Mouse (Mus musculus) liver, embryonic 14.5 days (tissue): Measurements from ENCODE around the gene Kcnj14.

Source experiments
- CTCF ChIP-seq: IDR thresholded peaks from 2 replicates; pipeline ENCODE4 v1.5.1; 2016; ENCODE audit warnings: antibody characterized with exemption, low read depth, control low read depth
- EP300 ChIP-seq: IDR thresholded peaks from 2 replicates; pipeline ENCODE4 v1.6.1; 2016; ENCODE audit warnings: antibody characterized with exemption, low read depth

GRCm38 (mm10) chr7:45815323-45815983 lies 9.1 kb downstream of the Kcnj14 start:
- TF ChIP-seq CTCF, result no peak
- no peak for TF ChIP-seq EP300
